Mouse (Mus musculus): ENCODE measurements at regions not wholly inside any gene's neighbourhood (a gene's known extent, or its start where the extent isn't known, plus 50 kb on each side); places are given as distances from the start of the nearest gene placed in this dataset.

- Histone ChIP-seq H3K9me3 (replicated peaks) (peaks cover 4% of the 10 kb centered on the region), H3K27me3 (no peaks in the 10 kb centered on the region), H3K4me1 (replicated peaks) (no peaks in the 10 kb centered on the region), H3K27ac (no peak overlapping the region), H3K9ac (no peak overlapping the region), H3K4me2 (no peak overlapping the region), H3K4me3 (no peak overlapping the region), H3K36me3 (no peaks in the 10 kb centered on the region)
- no peak for ATAC-seq (replicated peaks; ENCODE audit: insufficient number of reproducible peaks, insufficient read depth, low FRiP score, low read depth)
- WGBS = 80% methylated on average over 1 of the region's 1 CpGs
Measured at GRCm38 (mm10) chr3:139978172-139978571, 772.7 kb downstream of the Stpg2 start.

GRCm38 (mm10) chr3:139985830-139986481 lies 780.5 kb downstream of the Stpg2 start:
- Histone ChIP-seq H3K4me1 (replicated peaks) (no peaks in the 10 kb centered on the region), H3K4me2 (no peak overlapping the region), H3K36me3 (no peaks in the 10 kb centered on the region), H3K27ac (no peak overlapping the region), H3K9ac (no peak overlapping the region), H3K27me3 (no peaks in the 10 kb centered on the region), H3K9me3 (replicated peaks) (no peaks in the 10 kb centered on the region), H3K4me3 (no peak overlapping the region)
- no peak for ATAC-seq (replicated peaks; ENCODE audit: insufficient number of reproducible peaks, insufficient read depth, low FRiP score, low read depth)
- WGBS = 67% methylated on average over 4 of the region's 4 CpGs

- Histone ChIP-seq H3K27me3 (no peaks in the 10 kb centered on the region), H3K9me3 (replicated peaks) (no peaks in the 10 kb centered on the region), H3K4me3 (no peak overlapping the region), H3K4me1 (replicated peaks) (no peaks in the 10 kb centered on the region), H3K36me3 (no peaks in the 10 kb centered on the region), H3K9ac (no peak overlapping the region), H3K4me2 (no peak overlapping the region), H3K27ac (no peak overlapping the region)
- ATAC-seq (replicated peaks; ENCODE audit: insufficient number of reproducible peaks, insufficient read depth, low FRiP score, low read depth) = no peak
- 53% methylated on average over 1 of the region's 1 CpGs for WGBS
Measured at GRCm38 (mm10) chr3:139988938-139989337, 783.4 kb downstream of the Stpg2 start.

GRCm38 (mm10) chr3:139989380-139989779 lies 783.9 kb downstream of the Stpg2 start:
- Histone ChIP-seq H3K27ac (no peak overlapping the region), H3K36me3 (no peaks in the 10 kb centered on the region), H3K4me2 (no peak overlapping the region), H3K4me3 (no peak overlapping the region), H3K4me1 (replicated peaks) (no peaks in the 10 kb centered on the region), H3K9me3 (replicated peaks) (no peaks in the 10 kb centered on the region), H3K9ac (no peak overlapping the region), H3K27me3 (no peaks in the 10 kb centered on the region)
- ATAC-seq (replicated peaks; ENCODE audit: insufficient number of reproducible peaks, insufficient read depth, low FRiP score, low read depth) = no peak

GRCm38 (mm10) chr3:140012522-140012921 lies 807.0 kb downstream of the Stpg2 start:
- Histone ChIP-seq H3K4me3 (no peak overlapping the region), H3K36me3 (no peaks in the 10 kb centered on the region), H3K27me3 (no peaks in the 10 kb centered on the region), H3K9ac (no peak overlapping the region), H3K27ac (no peak overlapping the region), H3K4me1 (replicated peaks) (no peaks in the 10 kb centered on the region), H3K4me2 (no peak overlapping the region), H3K9me3 (replicated peaks) (no peaks in the 10 kb centered on the region)
- WGBS = 64% methylated on average over 2 of the region's 2 CpGs
- ATAC-seq (replicated peaks; ENCODE audit: insufficient number of reproducible peaks, insufficient read depth, low FRiP score, low read depth) = no peak

GRCm38 (mm10) chr3:140034101-140034500 lies 828.6 kb downstream of the Stpg2 start:
- H3K9me3 ChIP-seq (replicated peaks) = no peaks in the 10 kb centered on the region
- H3K9ac ChIP-seq = no peak overlapping the region
- H3K4me1 ChIP-seq (replicated peaks) = no peaks in the 10 kb centered on the region
- no peaks in the 10 kb centered on the region for H3K27me3 ChIP-seq
- no peak overlapping the region for H3K27ac ChIP-seq
- 65% methylated on average over 3 of the region's 3 CpGs for WGBS
- H3K36me3 ChIP-seq = no peaks in the 10 kb centered on the region
- ATAC-seq (replicated peaks; ENCODE audit: insufficient number of reproducible peaks, insufficient read depth, low FRiP score, low read depth) = no peak
- H3K4me2 ChIP-seq = no peak overlapping the region
- no peak overlapping the region for H3K4me3 ChIP-seq

- H3K36me3 ChIP-seq = no peaks in the 10 kb centered on the region
- no peaks in the 10 kb centered on the region for H3K4me1 ChIP-seq (replicated peaks)
- H3K27ac ChIP-seq = no peak overlapping the region
- no peak overlapping the region for H3K4me2 ChIP-seq
- WGBS = 75% methylated on average over 2 of the region's 2 CpGs
- no peak overlapping the region for H3K4me3 ChIP-seq
- ATAC-seq (replicated peaks; ENCODE audit: insufficient number of reproducible peaks, insufficient read depth, low FRiP score, low read depth) = no peak
- no peak overlapping the region for H3K9ac ChIP-seq
- H3K9me3 ChIP-seq (replicated peaks) = no peaks in the 10 kb centered on the region
- no peaks in the 10 kb centered on the region for H3K27me3 ChIP-seq
Measured at GRCm38 (mm10) chr3:140035142-140035541, 829.6 kb downstream of the Stpg2 start.

- Histone ChIP-seq H3K36me3 (no peaks in the 10 kb centered on the region), H3K4me3 (no peak overlapping the region), H3K9ac (no peak overlapping the region), H3K9me3 (replicated peaks) (no peaks in the 10 kb centered on the region), H3K27me3 (no peaks in the 10 kb centered on the region), H3K4me1 (replicated peaks) (no peaks in the 10 kb centered on the region), H3K27ac (no peak overlapping the region), H3K4me2 (no peak overlapping the region)
- ATAC-seq (replicated peaks; ENCODE audit: insufficient number of reproducible peaks, insufficient read depth, low FRiP score, low read depth) = no peak
Measured at GRCm38 (mm10) chr3:140044898-140045297, 839.4 kb downstream of the Stpg2 start.

- no peak for ATAC-seq (replicated peaks; ENCODE audit: insufficient number of reproducible peaks, insufficient read depth, low FRiP score, low read depth)
- Histone ChIP-seq H3K4me1 (replicated peaks) (no peaks in the 10 kb centered on the region), H3K27me3 (no peaks in the 10 kb centered on the region), H3K9ac (no peak overlapping the region), H3K9me3 (replicated peaks) (no peaks in the 10 kb centered on the region), H3K4me2 (no peak overlapping the region), H3K36me3 (no peaks in the 10 kb centered on the region), H3K27ac (no peak overlapping the region), H3K4me3 (no peak overlapping the region)
- WGBS = 56% methylated on average over 1 of the region's 1 CpGs
Measured at GRCm38 (mm10) chr3:140054634-140055033, 849.1 kb downstream of the Stpg2 start.

- H3K4me1 ChIP-seq (replicated peaks) = no peaks in the 10 kb centered on the region
- no peaks in the 10 kb centered on the region for H3K36me3 ChIP-seq
- no peak overlapping the region for H3K4me3 ChIP-seq
- H3K27ac ChIP-seq = no peak overlapping the region
- ATAC-seq (replicated peaks; ENCODE audit: insufficient number of reproducible peaks, insufficient read depth, low FRiP score, low read depth) = no peak
- no peak overlapping the region for H3K9ac ChIP-seq
- no peaks in the 10 kb centered on the region for H3K9me3 ChIP-seq (replicated peaks)
- no peaks in the 10 kb centered on the region for H3K27me3 ChIP-seq
- no peak overlapping the region for H3K4me2 ChIP-seq
- WGBS = 76% methylated on average over 3 of the region's 3 CpGs
Measured at GRCm38 (mm10) chr3:140057962-140058631, 852.6 kb downstream of the Stpg2 start.

GRCm38 (mm10) chr3:140059102-140059501 lies 853.6 kb downstream of the Stpg2 start:
- WGBS = 73% methylated on average over 3 of the region's 3 CpGs

GRCm38 (mm10) chr3:140059522-140060110 lies 854.1 kb downstream of the Stpg2 start:
- Histone ChIP-seq H3K9ac (no peak overlapping the region), H3K4me2 (no peak overlapping the region), H3K27me3 (no peaks in the 10 kb centered on the region), H3K27ac (no peak overlapping the region), H3K9me3 (replicated peaks) (no peaks in the 10 kb centered on the region), H3K4me1 (replicated peaks) (no peaks in the 10 kb centered on the region), H3K36me3 (no peaks in the 10 kb centered on the region), H3K4me3 (no peak overlapping the region)
- no peak for ATAC-seq (replicated peaks; ENCODE audit: insufficient number of reproducible peaks, insufficient read depth, low FRiP score, low read depth)
- 73% methylated on average over 4 of the region's 4 CpGs for WGBS

More at GRCm38 (mm10) chr3:140059102-140059501, 853.6 kb downstream of the Stpg2 start:
- Histone ChIP-seq H3K9me3 (replicated peaks) (no peaks in the 10 kb centered on the region), H3K4me3 (no peak overlapping the region), H3K36me3 (no peaks in the 10 kb centered on the region), H3K9ac (no peak overlapping the region), H3K27ac (no peak overlapping the region), H3K4me1 (replicated peaks) (no peaks in the 10 kb centered on the region), H3K4me2 (no peak overlapping the region), H3K27me3 (no peaks in the 10 kb centered on the region)
- ATAC-seq (replicated peaks; ENCODE audit: insufficient number of reproducible peaks, insufficient read depth, low FRiP score, low read depth) = no peak
